Comparison of ENCODE assay signal across 8 mouse cellular contexts in the genomic region with DNA sequence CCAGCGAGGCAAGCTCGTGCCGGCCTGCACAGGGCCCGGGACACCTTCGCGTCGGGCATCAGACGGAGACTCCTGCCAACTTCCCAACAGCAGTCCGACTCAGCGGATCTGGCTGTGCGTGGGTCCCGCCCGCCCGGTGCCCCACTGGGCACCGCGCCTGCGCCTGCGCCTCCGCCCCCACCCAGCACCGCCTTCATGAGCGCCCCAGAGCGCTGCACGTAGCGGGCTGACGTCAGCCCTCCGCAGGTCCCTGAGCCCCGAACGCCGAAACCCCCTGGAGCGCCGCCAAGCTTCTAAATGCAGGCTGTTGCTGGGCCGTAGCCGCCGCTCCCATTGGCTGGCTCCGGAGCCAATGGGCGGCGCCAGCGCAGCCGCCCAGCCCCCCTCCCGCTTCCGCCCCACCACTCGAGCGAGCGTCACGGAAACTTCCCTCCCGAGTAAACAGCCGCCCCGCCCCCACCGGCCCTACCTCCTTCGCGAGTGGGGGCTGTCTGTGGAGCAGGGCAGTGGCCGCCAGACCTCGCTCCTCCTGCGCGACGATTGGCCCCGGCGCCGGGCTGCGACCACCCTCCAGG. TPM values are rescaled to one million over a fixed set of nuclear protein-coding genes. Genes with fewer than 3 reads are reported as not detected.
DNase-seq lines count a peak whose midpoint lies in the region; ATAC-seq and TF ChIP-seq lines count a peak whose summit lies in the region.

No protein-coding gene starts in this region.

- peaks cover 19% of the 10 kb centered on the region for H3K36me3 ChIP-seq in heart, embryonic 11.5 days (ENCODE audit: control insufficient read depth, insufficient read depth, low read length)
- H3K36me3 ChIP-seq in kidney, embryonic 16.5 days (ENCODE audit: insufficient read depth, low read length): peaks cover 31% of the 10 kb centered on the region
- H3K36me3 ChIP-seq in liver, adult 2 months (ENCODE audit: control insufficient read depth, insufficient read depth, low read length): peaks cover 19% of the 10 kb centered on the region
- peaks cover 29% of the 10 kb centered on the region for H3K36me3 ChIP-seq in myocyte (ENCODE audit: control insufficient read depth, insufficient read depth)
- H3K36me3 ChIP-seq in splenic B cell, adult 2 months (ENCODE audit: control insufficient read depth, insufficient read depth, low read length, poor library complexity, severe bottlenecking): peaks cover 8% of the 10 kb centered on the region

- no peaks in the 10 kb centered on the region for H3K9me3 ChIP-seq in heart, embryonic 11.5 days (replicated peaks; ENCODE audit: control insufficient read depth, low read length)
- H3K9me3 ChIP-seq in kidney, embryonic 16.5 days (ENCODE audit: low read length): no peaks in the 10 kb centered on the region

- peak; percentile 19; the same call in 1 of the 2 replicates for TF ChIP-seq POLR2A in liver, adult 2 months (IDR thresholded peaks at IDR 0.05; ENCODE audit: extremely low read depth, insufficient read depth, low read length)
- TF ChIP-seq POLR2A in myocyte (IDR thresholded peaks at IDR 0.05; ENCODE audit: insufficient read length, low read depth): peak; percentile 87

- H3K4me2 ChIP-seq in heart, embryonic 11.5 days: peak overlapping the region; percentile 86
- peak overlapping the region; percentile 88 for H3K4me2 ChIP-seq in kidney, embryonic 16.5 days (replicated peaks; ENCODE audit: low read depth, low read length)
- peak overlapping the region; percentile 90 for H3K4me2 ChIP-seq in myocyte (ENCODE audit: low read depth)

- DNase-seq in B cell, adult 2 months: peak; percentile 99
- peak; percentile 99 for DNase-seq in brain, adult 2 months (ENCODE audit: low read depth, low spot score)
- DNase-seq in liver, adult 2 months (ENCODE audit: extremely low read depth, low read depth, low spot score): peak; percentile 91
- DNase-seq in splenic B cell, adult 2 months (ENCODE audit: low read depth, low spot score): peak; percentile 100

- peak overlapping the region; percentile 100 for H3K27ac ChIP-seq in heart, embryonic 11.5 days (ENCODE audit: low read depth, low read length)
- H3K27ac ChIP-seq in kidney, embryonic 16.5 days (ENCODE audit: low read length): peak overlapping the region; percentile 100
- peak overlapping the region; percentile 100 for H3K27ac ChIP-seq in liver, adult 2 months (replicated peaks; ENCODE audit: insufficient read depth, low read depth, low read length)

- peaks cover 7% of the 10 kb centered on the region; the same call in 1 of the 2 replicates for H3K79me2 ChIP-seq in liver, adult 2 months (ENCODE audit: control insufficient read depth, insufficient read depth, low read length)
- peaks cover 29% of the 10 kb centered on the region for H3K79me2 ChIP-seq in myocyte (ENCODE audit: control insufficient read depth, insufficient read depth)

- no peak for TF ChIP-seq CTCF in liver, adult 2 months (IDR thresholded peaks at IDR 0.05; ENCODE audit: low read depth, low read length)

- H3K4me3 ChIP-seq in heart, embryonic 11.5 days (ENCODE audit: low read depth, low read length): peak overlapping the region; percentile 98
- H3K4me3 ChIP-seq in kidney, embryonic 16.5 days (ENCODE audit: low read length): peak overlapping the region; percentile 96
- H3K4me3 ChIP-seq in liver, adult 2 months (ENCODE audit: insufficient read depth, low read depth, low read length): peak overlapping the region; percentile 95
- peak overlapping the region; percentile 52 for H3K4me3 ChIP-seq in myocyte

- no peaks in the 10 kb centered on the region for H3K27me3 ChIP-seq in heart, embryonic 11.5 days (ENCODE audit: control insufficient read depth, insufficient read depth, low read length)
- no peaks in the 10 kb centered on the region for H3K27me3 ChIP-seq in kidney, embryonic 16.5 days (ENCODE audit: insufficient read depth, low read length)
- H3K27me3 ChIP-seq in liver, adult 2 months (ENCODE audit: control insufficient read depth, insufficient read depth, low read length): no peaks in the 10 kb centered on the region
- no peaks in the 10 kb centered on the region for H3K27me3 ChIP-seq in myocyte (ENCODE audit: control insufficient read depth, insufficient read depth, insufficient read length)
- H3K27me3 ChIP-seq in splenic B cell, adult 2 months (ENCODE audit: control insufficient read depth, insufficient read depth, low read length, poor library complexity, severe bottlenecking): no peaks in the 10 kb centered on the region

- peak overlapping the region; percentile 81 for H3ac ChIP-seq in myocyte (ENCODE audit: control insufficient read depth, insufficient read length)

- H3K4me1 ChIP-seq in heart, embryonic 11.5 days (ENCODE audit: control insufficient read depth, insufficient read depth, low read length): peaks cover 5% of the 10 kb centered on the region; the same call in 1 of the 2 replicates
- peaks cover 16% of the 10 kb centered on the region for H3K4me1 ChIP-seq in kidney, embryonic 16.5 days (ENCODE audit: insufficient read depth, low read length)
- H3K4me1 ChIP-seq in liver, adult 2 months (ENCODE audit: control insufficient read depth, insufficient read depth, low read length): peaks cover 10% of the 10 kb centered on the region

- ATAC-seq in erythroblast, adult 5-6 weeks (replicated peaks; ENCODE audit: low FRiP score, poor library complexity, severe bottlenecking): peak; percentile 85
- ATAC-seq in heart, embryonic 11.5 days (replicated peaks; ENCODE audit: insufficient number of reproducible peaks, low FRiP score, low TSS enrichment): peak; percentile 93
- ATAC-seq in kidney, embryonic 16.5 days (ENCODE audit: low FRiP score, low TSS enrichment): peak; percentile 92

- H3K9ac ChIP-seq in heart, embryonic 11.5 days (ENCODE audit: low read depth, low read length): peak overlapping the region; percentile 99
- peak overlapping the region; percentile 100 for H3K9ac ChIP-seq in kidney, embryonic 16.5 days (replicated peaks; ENCODE audit: low read length)
- H3K9ac ChIP-seq in liver, adult 2 months (ENCODE audit: low read depth, low read length): peak overlapping the region; percentile 100

- under 1% methylated on average over 58 of the region's 60 CpGs for WGBS in heart, embryonic 11.5 days (ENCODE audit: insufficient replicate concordance)
- WGBS in kidney, embryonic 16.5 days: 0% methylated on average over 60 of the region's 60 CpGs
- under 1% methylated on average over 60 of the region's 60 CpGs for WGBS in liver, adult 2 months

TF ChIP-seq in myocyte, 11 proteins besides CTCF, POLR2A, EP300 and RAD21:
- no peak for TF ChIP-seq CEBPB (IDR thresholded peaks at IDR 0.05; ENCODE audit: insufficient read depth, poor library complexity, severe bottlenecking)
- no peak for TF ChIP-seq TCF12 (IDR thresholded peaks at IDR 0.05; ENCODE audit: insufficient read depth, poor library complexity, severe bottlenecking)
- TF ChIP-seq MYOD1 (IDR thresholded peaks at IDR 0.05; ENCODE audit: control insufficient read depth in 1 of 3, insufficient read length in 2 of 3, low read depth in 2 of 3): no peak
- no peak for TF ChIP-seq TCF3 (IDR thresholded peaks at IDR 0.05; ENCODE audit: insufficient read length, low read depth)
- peak; percentile 83 for TF ChIP-seq POLR2AphosphoS2 (IDR thresholded peaks at IDR 0.05; ENCODE audit: insufficient read length, low read depth)
- no peak for TF ChIP-seq MAX (IDR thresholded peaks at IDR 0.05; ENCODE audit: low read depth)
- peak in 1 of 3 experiments; percentile 43 for TF ChIP-seq MYOG (IDR thresholded peaks at IDR 0.05; ENCODE audit: control insufficient read depth in 1 of 3, insufficient read depth in 1 of 3, insufficient read length in 2 of 3, low read depth in 2 of 3)
TF ChIP-seq in myocyte: peak in this region for 2.

RNA-seq across cellular contexts. Expression of a gene that starts 38.8 kb away (rescaled TPM):
- total RNA-seq in erythroblast, adult 5-6 weeks (2015; ENCODE audit: low replicate concordance): not detected in 2 replicates
- total RNA-seq in erythroblast, adult 5-6 weeks (2017; ENCODE audit: low replicate concordance): 0.09 and 0.14 TPM in 2 replicates
- 1.7 and 3.1 TPM in 2 replicates for polyA plus RNA-seq in heart, embryonic 11.5 days (2014; fragmentation: Nextera tagmentation; extraction: Ambion mirVana)
- polyA plus RNA-seq in kidney, embryonic 16.5 days (2015; fragmentation: Nextera tagmentation; extraction: Ambion mirVana): 5.0 and 5.5 TPM in 2 replicates
- not detected in 2 replicates for total RNA-seq in liver, adult 2 months (2014; rRNA removed)
- 0.11 TPM in 1 of 2 replicates, not detected in the other for polyA plus RNA-seq in liver, adult 2 months (2012; rRNA removed)
- polyA plus RNA-seq in myocyte (2012; fragmentation: generic; extraction: Trizol): not detected

RNA-seq across cellular contexts. Expression of a gene that starts 42.4 kb away (rescaled TPM):
- total RNA-seq in erythroblast, adult 5-6 weeks (2015; ENCODE audit: low replicate concordance): 234 and 244 TPM in 2 replicates
- 215 and 244 TPM in 2 replicates for total RNA-seq in erythroblast, adult 5-6 weeks (2017; ENCODE audit: low replicate concordance)
- 84.0 and 85.5 TPM in 2 replicates for polyA plus RNA-seq in heart, embryonic 11.5 days (2014; fragmentation: Nextera tagmentation; extraction: Ambion mirVana)
- polyA plus RNA-seq in kidney, embryonic 16.5 days (2015; fragmentation: Nextera tagmentation; extraction: Ambion mirVana): 81.9 and 83.0 TPM in 2 replicates
- 29.6 and 35.0 TPM in 2 replicates for total RNA-seq in liver, adult 2 months (2014; rRNA removed)
- 48.5 and 77.3 TPM in 2 replicates for polyA plus RNA-seq in liver, adult 2 months (2012; rRNA removed)
- polyA plus RNA-seq in myocyte (2012; fragmentation: generic; extraction: Trizol): 37.1 TPM

RNA-seq across cellular contexts. Expression of a gene that starts 58.0 kb away (rescaled TPM):
- not detected in 2 replicates for total RNA-seq in erythroblast, adult 5-6 weeks (2015; ENCODE audit: low replicate concordance)
- 0.28 TPM in 1 of 2 replicates, not detected in the other for total RNA-seq in erythroblast, adult 5-6 weeks (2017; ENCODE audit: low replicate concordance)
- 1.1 and 1.5 TPM in 2 replicates for polyA plus RNA-seq in heart, embryonic 11.5 days (2014; fragmentation: Nextera tagmentation; extraction: Ambion mirVana)
- 0.60 and 1.2 TPM in 2 replicates for polyA plus RNA-seq in kidney, embryonic 16.5 days (2015; fragmentation: Nextera tagmentation; extraction: Ambion mirVana)
- 3.6 and 4.4 TPM in 2 replicates for total RNA-seq in liver, adult 2 months (2014; rRNA removed)
- polyA plus RNA-seq in liver, adult 2 months (2012; rRNA removed): 7.3 and 8.6 TPM in 2 replicates
- not detected for polyA plus RNA-seq in myocyte (2012; fragmentation: generic; extraction: Trizol)

Comparison
In these comparisons a context has a peak if more than half of its experiments do, and no peak if none do; other contexts are left out.
1. Peak in every context shown above with its lines: DNase-seq, ATAC-seq, H3K4me3 ChIP-seq and H3K27ac ChIP-seq.